Mouse (Mus musculus) left cerebral cortex, adult 9 months (tissue): ENCODE measurements around the gene Mfap1b.
A peak's percentile ranks its signal among the peaks of the same experiment; 100 is the strongest.
"Not testable (repeated sequence)": the region's sequence is repeated elsewhere in the genome, so short reads cannot be mapped to it uniquely, and the experiment has no call there.

ENCODE experiments used
- DNase-seq, 2 experiments: peaks; one replicate each; pipeline ENCODE4 v3.0.0; 2022; ENCODE audit warnings: low spot score in 2 of 2

Gene Mfap1b

GRCm38 (mm10) chr2:121473301-121474179, at the start of gene Mfap1b:
TSS of gene Mfap1b (minus strand) at chr2:121474067.
- peak; percentile 56 to 88 for DNase-seq

GRCm38 (mm10) chr2:121522830-121523229, 49.0 kb upstream of the Mfap1b start:
- DNase-seq, result not testable (repeated sequence)

- DNase-seq, result peak in 1 of 2 experiments; percentile 60
Observed at GRCm38 (mm10) chr2:121522006-121522405, 48.1 kb upstream of the Mfap1b start.

DNA sequence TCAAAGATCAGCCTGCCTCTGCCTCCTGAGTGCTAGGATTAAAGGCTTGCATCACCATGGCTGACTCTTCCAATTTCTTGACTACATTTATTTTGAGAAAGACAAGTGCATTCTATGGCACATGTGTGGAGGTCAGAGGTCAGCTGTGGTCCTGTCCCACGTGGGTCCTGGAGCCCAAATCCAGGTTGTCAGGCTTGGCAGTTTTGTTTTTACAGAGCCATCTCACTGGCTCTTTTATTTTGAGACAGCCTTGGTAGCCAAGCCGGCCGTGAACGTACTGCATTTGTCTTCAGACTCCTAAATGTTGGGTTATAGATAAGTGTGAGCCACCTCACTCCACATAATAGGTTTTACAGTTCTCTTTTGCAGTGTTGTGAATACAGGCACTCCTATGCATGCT, 44.8 kb upstream of the Mfap1b start:
- DNase-seq, result not testable (repeated sequence)

DNA sequence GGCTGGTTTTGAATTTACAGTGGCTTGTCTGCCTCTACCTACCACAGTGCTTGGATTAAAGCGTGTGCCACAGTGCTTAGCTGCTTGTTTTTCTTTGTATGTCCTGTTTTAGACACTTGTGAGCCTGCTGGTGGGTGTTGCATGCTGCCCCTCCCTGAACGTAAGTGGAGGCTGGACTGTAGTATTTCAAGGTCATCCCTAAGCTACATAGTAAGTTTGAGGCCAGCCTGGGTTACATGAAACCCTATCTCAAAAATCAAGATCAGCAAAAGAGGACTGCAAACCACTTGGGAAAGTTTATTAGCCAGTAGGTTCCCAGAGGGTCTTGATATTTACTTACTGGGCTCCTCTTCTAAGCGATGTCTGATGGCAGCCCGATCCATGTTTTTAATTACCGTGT, 44.2 kb upstream of the Mfap1b start:
- DNase-seq, result no peak

GRCm38 (mm10) chr2:121514211-121514610, 40.3 kb upstream of the Mfap1b start:
- DNase-seq, result no peak

DNA sequence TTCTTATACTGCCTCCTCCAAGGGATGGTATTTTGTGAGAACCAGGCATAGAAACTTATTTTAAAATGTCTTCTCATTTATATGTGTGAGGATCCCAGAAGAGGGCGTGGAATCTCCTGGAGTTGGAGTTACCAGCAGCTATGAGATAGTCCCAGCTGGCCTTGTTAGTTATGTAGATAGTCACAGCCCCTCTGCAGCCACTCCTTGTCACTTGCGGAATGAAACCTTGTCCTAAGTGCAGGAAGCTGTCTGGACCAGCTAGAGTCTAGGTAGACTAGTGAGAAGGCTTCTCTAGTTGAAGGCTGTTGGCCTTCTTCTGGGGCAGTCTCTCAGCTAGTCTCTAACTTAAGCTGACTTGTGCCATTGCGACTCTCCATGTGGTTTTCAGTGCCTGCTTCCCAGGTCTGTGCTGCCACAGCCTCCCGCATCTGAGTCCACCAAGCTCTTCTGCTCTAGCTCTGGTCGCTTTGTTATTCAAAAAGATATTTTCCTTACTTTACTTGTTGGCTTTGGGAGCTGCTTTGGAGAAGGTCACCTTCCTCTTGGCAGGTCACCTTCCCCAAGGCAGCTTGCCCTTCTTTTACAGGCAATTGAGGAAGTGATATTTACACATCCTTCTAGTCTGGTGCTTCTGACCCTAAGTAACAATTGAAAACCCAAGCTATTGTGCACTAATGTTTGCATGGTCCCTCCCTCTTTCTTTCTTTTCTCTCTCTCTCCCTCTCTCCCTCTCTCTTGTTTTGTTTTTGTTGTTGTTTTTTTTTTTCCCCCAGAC, 39.3 kb upstream of the Mfap1b start:
- DNase-seq, result not testable (repeated sequence)

GRCm38 (mm10) chr2:121511401-121511800, 37.5 kb upstream of the Mfap1b start:
- DNase-seq, result no peak

DNA sequence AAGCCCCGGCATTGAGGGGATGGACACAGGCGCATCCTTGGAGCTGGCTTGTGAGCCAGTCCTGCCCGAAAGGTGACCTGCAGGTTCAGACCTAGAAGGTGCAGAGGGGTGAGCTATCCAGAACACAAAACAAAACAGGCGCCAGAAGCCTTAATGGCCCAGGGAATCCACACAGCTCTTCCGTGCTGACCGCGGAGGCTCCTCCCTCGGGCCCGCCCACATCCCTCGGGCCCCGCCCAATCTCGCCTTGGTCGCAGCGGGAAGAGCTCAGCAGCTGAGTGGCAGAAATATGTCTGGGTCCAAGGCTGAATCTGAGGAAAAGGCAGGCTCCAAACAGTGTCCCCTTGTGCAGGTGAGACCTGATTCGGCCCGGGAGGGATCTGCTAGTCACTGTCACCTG, 35.7 kb upstream of the Mfap1b start:
- peak in 1 of 2 experiments; percentile 35 for DNase-seq

DNA sequence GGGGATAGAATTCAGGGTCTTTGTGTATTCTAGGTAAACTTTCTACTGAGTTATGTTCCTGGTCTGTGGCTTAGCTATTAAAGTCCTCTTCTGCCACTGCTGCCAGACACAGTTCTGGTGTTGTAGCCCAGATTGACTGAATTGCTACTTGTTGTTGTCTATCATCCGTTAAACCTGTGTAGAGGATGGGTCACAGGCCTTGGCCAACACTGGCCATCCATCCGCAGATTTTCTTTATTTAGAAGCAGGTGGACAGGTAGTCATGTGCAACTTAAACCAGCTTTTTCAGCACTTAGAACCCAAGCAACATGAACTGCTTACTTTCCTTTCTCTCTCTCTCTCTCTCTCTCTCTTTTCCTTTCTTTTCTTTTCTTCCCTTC, 34.1 kb upstream of the Mfap1b start:
- DNase-seq, result no peak

GRCm38 (mm10) chr2:121507173-121507950, 33.5 kb upstream of the Mfap1b start:
- no peak for DNase-seq

- peak; percentile 67 to 88 for DNase-seq
Observed at GRCm38 (mm10) chr2:121505942-121506882, 32.3 kb upstream of the Mfap1b start, which contains the start of the genes Mfap1a and Wdr76. TSS of gene Mfap1a (minus strand) at chr2:121506665. TSS of gene Wdr76 (plus strand) at chr2:121506723.

- DNase-seq, result not testable (repeated sequence)
Observed at GRCm38 (mm10) chr2:121501550-121501949, 27.7 kb upstream of the Mfap1b start.

DNA sequence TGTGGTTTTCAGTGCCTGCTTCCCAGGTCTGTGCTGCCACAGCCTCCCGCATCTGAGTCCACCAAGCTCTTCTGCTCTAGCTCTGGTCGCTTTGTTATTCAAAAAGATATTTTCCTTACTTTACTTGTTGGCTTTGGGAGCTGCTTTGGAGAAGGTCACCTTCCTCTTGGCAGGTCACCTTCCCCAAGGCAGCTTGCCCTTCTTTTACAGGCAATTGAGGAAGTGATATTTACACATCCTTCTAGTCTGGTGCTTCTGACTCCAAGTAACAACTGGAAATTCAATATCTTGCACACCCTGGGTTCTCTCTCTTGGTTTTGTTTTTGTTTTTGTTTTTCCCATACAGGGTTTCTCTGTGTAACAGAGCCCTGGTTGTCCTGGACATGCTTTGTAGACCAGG, 10.5 kb upstream of the Mfap1b start:
- not testable (repeated sequence) for DNase-seq

GRCm38 (mm10) chr2:121483576-121483975, 9.7 kb upstream of the Mfap1b start:
- DNase-seq, result no peak

DNA sequence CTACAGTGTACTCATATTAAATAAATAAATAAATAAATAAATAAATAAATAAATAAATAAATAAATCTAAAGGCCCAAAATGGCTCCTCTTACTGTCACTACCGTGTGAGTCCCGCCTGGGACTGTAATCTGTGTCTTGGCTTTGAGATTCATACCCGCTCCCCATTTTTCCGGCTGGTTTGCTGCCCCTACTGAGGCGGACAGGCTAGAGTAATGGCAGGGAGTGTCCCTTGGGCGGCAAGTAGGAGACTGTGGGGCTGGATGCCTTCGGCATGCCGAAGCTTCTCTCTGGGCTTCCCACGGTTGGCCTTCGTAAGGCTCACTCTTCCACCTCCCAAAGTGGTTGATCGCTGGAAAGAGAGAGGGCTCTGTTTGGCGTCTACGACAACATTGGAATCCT, 7.0 kb upstream of the Mfap1b start:
- DNase-seq, result not testable (repeated sequence)

DNA sequence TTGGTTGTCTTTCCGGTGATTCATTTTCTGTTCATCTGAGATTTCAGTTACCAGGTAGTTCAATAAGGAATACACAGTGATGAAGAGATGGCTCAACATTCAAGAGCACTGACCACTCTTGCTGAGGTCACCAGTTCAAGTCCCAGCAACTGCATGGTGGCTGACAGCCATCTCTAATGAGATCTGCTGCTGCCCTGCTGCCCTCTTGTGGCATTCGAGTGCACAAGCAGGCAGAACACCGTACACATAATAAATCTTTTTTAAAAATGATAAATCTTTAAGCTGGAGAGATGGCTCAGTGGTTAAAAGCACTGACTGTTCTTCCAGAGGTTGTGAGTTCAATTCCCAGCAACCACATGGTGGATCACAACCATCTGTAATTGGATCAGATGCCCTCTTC, 6.6 kb upstream of the Mfap1b start:
- DNase-seq, result no peak

DNA sequence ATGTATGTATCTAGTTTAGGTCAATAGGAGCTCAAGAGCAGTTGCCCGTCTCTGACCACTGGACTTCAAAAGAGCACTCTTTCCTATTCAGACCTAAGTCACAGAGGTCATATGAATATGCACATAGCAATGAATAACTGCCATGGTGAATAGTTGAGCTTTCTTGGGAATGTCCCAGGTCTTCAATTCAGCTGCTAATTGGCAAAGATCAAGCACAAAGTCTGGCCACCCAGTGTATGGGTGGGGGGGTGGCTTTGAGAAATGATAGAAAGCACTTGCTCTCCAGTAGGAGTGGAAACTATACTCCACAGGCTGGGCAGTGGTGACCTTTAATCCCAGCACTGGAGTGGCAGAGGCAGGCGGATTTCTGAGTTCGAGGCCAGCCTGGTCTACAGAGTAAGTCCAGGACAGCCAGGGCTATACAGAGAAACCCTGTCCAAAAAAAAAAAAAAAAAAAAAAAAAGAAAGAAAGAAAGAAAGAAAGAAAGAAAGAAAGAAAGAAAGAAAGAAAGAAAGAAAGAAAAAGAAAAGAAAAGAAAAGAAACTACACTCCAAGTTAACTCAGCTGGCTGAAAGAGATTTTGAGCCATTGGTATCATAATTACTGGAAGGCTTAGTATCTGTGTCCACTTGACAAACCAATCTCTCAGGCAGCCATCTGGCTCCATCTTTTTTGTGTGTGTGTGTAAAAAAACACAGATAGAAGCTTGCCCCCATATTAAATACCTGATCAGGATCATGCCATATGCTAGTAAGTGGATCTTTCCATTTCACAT, 3.8 kb upstream of the Mfap1b start:
- DNase-seq, result no peak

GRCm38 (mm10) chr2:121475306-121475705, 1.4 kb upstream of the Mfap1b start:
- DNase-seq, result not testable (repeated sequence)

DNA sequence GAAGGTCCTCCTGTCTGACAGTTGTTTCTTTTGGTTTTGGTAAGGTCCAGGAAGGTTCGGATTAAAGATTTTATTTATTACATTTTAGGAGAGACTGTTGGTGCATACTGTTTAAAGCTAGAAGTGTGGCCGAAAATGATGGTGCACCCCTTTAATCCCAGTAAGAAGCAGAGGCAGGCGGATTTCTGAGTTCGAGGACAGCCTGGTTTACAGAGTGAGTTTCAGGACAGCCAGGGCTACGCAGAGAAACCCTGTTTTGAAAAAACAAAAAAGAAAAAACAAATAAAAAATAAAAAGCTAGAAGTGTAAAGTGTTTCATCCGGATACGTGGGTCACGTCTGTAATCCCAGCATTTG, 291 bp upstream of the Mfap1b start:
- DNase-seq, result no peak
